Mouse (Mus musculus) liver, postnatal 0 days (tissue): ENCODE data around the gene Gldn.

Experiments
- CTCF ChIP-seq: sonication (generic); IDR thresholded peaks from 2 replicates; pipeline ENCODE4 v1.5.1; 2016; ENCODE audit warnings: antibody characterized with exemption, low read depth
- EP300 ChIP-seq: IDR thresholded peaks from 2 replicates; pipeline ENCODE4 v1.6.1; 2016; ENCODE audit warnings: antibody characterized with exemption, low read depth, mild to moderate bottlenecking

GRCm38 (mm10) chr9:54244869-54245665 is 41.2 kb upstream of the Gldn start:
- TF ChIP-seq CTCF (no peak), EP300 (no peak)
